Mouse (Mus musculus) c-Kit-positive CD71-positive TER-119-negative erythroid progenitor cells, embryonic 14.5 days (primary cell): ENCODE measurements around the gene Zfp296.
A peak's percentile ranks its signal among the peaks of the same experiment; 100 is the strongest.

Source experiments
- DNase-seq: peaks from one replicate; pipeline ENCODE4 v3.0.0-alpha.2; 2013; ENCODE audit warnings: low read depth

The Zfp296 gene

DNA sequence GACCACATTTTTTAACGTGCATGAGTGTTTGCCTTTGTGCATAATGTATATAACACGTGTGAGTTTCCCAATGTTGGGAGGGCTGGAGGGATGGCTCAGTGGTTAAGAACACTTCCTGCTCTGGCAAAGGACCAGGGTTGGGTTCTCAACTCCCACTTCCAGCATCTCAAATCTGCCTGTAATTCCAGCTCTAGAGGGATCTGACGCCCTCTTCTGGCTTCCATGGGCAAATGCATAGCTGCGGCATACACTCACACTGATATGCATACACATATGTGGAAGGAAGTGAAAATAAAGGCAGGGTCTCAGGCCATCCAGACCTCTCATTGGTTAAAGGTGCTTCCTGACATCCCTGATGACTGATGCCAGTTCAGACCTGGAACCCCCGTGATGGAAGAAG is 30.2 kb downstream of the Zfp296 start:
- no peak for DNase-seq

DNA sequence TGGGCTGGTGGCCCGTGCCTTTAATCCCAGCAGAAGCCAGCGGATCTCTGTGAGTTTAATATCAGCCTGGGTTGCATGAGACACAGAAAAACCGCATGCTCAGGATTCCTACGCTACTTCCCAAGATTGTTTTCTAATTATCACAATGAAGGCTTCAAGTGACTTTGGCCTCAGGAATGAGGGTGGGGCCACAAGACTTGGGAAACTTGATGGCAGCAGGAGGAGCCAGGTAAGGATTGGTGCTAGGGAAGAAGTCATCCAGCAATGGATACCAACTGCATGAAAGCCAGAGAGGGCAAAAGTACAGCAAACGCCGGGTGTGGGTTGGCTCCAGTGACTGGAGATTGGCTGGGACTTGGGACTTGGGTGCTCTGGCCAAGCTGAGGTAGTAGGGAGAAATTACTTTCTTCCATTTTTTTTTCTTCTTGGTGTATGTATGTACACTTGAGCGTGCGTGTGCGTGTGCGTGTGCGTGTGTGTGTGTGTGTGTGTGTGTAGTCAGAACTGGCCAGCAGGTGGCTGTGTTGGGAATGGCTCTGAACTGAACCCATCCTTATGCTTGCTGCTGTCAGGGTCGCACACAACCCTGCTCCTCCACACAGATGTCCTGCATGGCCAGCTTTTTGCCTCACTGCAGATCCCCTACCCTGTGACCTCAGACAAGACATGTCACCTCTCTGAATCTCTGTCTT is 32.7 kb downstream of the Zfp296 start:
- no peak for DNase-seq

DNA sequence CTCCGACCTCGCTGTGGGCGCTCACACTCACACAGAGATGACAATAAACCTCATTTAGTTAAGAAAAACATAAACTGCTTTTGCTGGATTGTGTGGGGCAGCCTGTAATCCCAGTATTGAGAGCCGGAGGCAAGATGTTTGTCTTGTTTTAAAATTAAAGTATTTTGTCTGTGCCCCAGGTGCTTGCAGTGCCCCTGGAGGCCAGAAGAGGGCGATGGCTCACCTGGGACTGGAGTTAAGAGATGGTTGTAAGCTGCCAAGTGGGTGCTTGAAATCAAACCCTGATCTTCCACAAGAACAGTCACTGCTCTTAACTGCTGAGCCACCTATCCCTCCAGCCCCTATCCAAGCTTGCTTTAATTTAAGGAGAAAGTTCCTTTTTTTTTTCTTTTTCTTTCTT is 33.9 kb downstream of the Zfp296 start:
- DNase-seq = no peak

DNA sequence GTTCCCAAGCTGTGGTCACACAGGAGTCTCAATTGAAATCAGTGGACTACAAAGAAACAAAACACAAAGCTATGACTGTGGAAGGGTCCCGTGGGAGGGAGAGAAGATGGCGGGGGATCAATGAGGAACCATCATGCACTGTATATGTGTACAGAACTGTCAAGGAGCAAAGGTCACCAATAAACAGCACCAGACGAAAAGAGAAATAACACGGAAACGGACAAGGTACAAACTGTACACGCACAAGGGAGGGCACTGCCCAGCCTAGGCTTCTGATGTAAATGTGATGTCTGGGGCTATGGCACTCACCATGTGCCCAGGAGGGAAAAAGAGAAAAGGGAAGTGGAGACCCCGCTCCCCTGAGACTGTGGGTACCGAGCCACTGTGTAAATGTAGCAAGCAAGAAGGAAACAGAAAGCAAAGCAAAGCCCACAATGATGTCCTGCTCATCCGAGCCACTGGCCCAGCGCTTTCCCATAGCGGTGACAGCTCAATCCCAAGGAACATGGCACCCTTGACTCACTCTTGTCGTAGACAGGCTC is 38.0 kb downstream of the Zfp296 start:
- no peak for DNase-seq

DNA sequence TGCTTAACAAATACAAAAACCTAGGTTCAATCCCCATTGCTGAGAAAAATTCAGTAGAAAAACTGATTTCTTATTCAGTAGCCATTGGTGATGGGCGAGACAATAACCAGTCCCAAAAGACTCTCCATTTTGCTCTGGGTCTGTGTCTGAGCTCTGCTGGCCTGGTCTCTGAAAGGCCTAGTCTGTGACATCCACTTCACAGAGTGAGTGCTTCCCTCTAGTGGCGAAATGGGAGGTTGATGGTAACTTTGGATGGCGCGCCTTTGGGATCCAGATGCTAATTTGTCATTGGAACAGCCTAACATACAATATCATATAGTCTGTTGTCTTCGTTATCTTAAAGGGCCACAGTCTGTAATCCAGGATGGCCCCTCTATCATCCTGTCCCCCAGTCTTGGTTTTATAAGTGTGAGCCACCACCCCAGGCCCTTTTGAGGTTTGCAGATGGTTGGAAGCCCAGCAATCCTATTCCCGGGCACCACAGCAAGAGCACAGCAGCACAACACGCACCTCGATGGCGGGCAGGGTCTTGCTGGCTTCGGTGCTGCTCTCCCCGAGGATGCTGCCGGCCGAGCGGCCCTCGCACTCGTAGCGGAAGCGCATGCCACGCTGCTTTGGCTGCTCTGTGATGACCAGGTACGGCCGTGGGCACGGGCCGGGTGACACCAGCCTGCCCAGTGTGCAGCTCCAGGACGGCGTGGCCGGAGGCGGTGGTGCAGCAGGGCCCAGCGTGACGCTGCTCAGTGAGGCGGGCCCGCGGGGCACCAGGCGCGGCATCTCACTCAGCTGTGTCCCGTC is 42.1 kb downstream of the Zfp296 start:
- peak; percentile 88 for DNase-seq

DNA sequence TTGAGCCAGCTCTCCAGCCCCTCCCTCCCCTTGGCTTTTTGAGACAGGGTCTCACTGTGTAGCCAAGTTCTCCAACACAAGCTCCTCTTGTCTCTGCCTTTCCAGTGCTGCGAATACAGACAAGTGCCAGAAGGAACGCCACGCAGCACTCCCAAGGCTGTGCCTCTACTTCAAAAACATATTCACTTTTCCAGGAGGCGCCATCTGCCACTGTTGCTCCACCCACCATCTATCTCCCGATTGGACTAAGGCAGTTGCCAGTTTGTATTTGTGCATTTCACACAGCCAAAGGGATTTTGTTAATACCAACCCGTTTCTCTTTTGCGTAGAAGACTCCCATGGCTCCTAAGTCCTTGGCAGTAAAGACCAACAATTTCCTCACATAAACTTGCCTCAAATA is 43.7 kb downstream of the Zfp296 start:
- no peak for DNase-seq

DNA sequence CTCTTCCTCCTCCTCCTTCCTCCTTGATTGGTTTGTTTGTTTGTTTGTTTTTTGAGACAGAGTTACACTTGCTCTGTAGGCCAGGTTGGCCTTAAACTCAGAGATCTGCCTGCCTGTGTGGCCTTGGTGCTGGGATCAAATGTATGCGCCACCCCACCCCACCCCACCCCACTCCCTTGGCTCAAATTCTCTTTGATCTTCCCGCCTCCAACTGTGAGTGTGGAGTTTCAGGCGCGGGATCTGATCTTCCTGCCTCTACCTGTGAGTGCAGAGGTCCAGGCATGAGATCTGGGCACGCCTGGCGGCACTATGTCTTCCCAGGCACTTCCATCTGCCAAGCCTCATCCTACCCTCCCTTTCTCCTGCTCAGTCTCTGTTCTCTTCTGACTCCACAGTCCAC is 45.2 kb downstream of the Zfp296 start:
- DNase-seq = no peak

DNA sequence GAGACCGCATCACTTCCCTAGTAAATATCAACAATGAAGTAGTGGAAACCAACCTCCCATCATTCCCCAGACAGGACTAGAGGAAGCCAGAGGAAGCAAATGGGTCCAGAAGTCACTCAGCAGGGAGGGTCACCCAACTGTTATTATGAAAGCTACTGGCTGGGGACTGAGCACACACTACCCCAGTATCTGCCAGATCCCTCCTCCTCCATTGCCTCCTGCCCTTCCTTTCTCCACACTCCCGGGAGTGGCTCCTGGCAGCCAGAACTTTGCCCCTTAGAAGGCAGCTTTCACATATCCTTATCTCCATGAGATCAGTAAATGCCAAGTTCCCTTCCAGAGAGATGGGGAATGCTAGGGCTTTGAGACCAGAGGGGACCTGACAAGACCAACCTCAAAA is 46.3 kb downstream of the Zfp296 start:
- DNase-seq = no peak

DNA sequence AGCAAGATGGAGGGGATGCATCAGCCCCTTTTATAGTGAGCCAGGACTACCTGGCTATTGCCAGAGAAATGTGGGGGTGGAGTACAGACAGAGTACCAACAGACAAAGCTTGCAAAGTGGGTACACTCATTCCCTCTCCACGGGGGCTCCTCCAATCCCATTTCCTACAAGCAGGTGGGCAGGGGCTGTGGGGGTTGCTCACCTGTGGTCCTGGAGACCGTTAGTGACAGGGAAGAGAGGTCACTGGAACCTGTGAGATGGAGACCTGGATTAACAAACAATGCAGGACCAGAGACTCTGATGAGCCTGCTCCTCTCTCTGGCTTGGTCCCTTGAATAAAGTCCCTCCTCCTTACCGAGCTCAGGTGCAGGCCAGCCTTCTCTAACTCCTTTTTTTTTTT is 50.6 kb downstream of the Zfp296 start:
- no peak for DNase-seq

DNA sequence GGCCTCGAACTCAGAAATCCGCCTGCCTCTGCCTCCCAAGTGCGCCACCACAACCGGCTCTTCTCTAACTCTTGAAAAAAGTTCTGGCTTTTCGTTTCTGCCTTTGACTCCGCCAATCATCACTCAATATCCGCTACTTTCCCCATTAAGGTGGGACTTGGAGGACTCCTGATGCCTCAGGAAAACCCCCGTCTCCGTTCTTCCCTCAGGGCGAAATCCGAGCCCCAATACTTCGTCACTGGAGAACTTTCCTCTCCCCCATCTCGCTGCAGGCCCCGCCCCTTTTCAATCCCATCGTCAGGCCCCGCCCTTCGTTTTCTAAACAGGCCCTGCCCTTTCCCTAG is 51.1 kb downstream of the Zfp296 start:
- no peak for DNase-seq

DNA sequence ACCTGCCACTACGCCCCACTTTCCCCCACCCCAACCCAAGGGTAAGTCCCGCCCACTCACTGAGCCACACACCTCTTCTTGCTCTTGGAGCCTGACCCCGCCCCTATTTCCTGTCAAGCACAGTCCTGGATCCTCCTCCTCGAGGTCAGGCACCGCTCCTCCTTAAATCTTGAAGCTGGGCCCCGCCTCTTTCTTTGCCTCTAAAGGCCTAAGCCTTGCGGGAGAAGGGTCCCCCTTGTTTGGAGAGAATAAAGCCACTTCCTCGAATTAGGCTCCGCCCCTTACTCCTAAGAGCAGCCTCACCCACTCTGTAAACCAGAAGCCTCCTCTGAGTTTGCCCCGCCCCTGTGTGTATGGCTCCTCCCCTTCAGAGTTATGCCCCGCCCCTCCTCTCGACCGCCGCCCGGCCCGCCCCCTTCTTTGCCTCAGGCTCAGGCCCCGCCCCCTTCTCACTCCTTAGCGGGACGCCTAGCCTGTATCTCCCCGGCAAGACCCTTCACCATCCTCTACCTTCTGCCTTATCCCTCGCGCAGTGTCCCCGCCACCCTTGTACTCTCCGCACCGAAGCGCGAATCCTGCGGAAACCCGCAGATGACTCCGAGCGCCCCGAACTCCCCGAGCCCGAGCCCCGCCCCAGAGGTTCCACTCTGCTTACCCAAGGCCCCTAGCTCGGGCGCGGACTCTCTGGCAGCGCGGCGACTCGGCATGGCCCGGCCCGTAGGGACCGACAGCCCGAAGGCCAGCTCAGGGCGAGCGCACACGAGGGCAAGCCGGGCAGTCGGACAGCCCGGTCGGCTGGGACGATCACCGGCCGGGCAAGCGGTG is 51.7 kb downstream of the Zfp296 start:
- peak; percentile 93 for DNase-seq

DNA sequence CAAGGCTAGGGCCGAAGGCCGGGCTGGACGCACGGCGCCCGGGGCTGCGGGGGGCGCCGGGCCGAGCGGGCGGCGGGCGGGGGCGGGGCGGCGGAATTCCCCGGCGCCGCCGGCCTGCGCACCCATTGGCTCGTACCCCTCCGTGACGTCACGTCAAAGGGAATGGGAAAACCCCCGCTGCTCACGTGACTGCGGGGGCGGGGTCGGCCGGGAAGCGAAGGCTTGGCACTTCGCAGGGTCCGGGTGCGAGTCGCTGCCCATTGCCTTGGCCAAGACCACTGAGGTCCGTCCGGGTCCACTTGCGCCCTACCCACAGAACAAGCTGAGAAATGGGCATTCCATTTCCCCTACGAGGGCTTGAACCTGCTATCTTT is 52.3 kb downstream of the Zfp296 start, which contains the start of gene Relb:
TSS of gene Relb (minus strand) at position 78 of the 374 bp plus-strand sequence.
- peak; percentile 83 for DNase-seq
